Mouse (Mus musculus): ENCODE data around the gene Serpinb2. TPM values are rescaled to one million over a fixed set of nuclear protein-coding genes. Genes with fewer than 3 reads are reported as not detected.

Gene Serpinb2
- total and polyA plus RNA-seq, 3 experiments, result not detected

GRCm38 (mm10) chr1:107583958-107584376 lies 72.7 kb downstream of the Serpinb2 start:
- H3K9ac ChIP-seq (ENCODE audit: control insufficient read depth, low read depth, low read length, poor library complexity, severe bottlenecking), result no peak overlapping the region
- no peak overlapping the region for H3K27ac ChIP-seq (ENCODE audit: control insufficient read depth, low read depth, low read length)
- H3K36me3 ChIP-seq (ENCODE audit: control insufficient read depth in 1 of 2, insufficient read depth in 2 of 2, low read length in 2 of 2), result no peaks in the 10 kb centered on the region
- H3K27me3 ChIP-seq (ENCODE audit: control insufficient read depth in 1 of 2, insufficient read depth in 2 of 2, low read length in 2 of 2), result no peaks in the 10 kb centered on the region
- H3K9me3 ChIP-seq (replicated peaks; ENCODE audit: insufficient read depth, low read length), result no peaks in the 10 kb centered on the region
- no peaks in the 10 kb centered on the region for H3K79me2 ChIP-seq (ENCODE audit: control insufficient read depth, insufficient read depth, low read length, poor library complexity)
- TF ChIP-seq CHD1 (IDR thresholded peaks at IDR 0.05; ENCODE audit: low read depth, low read length) (no peak), JUND (IDR thresholded peaks at IDR 0.05; ENCODE audit: low read depth, low read length) (no peak), ELF1 (IDR thresholded peaks at IDR 0.05; ENCODE audit: low read depth, low read length) (no peak), ETS1 (IDR thresholded peaks at IDR 0.05; ENCODE audit: low read depth, low read length) (peak; percentile 25; the same call in 1 of the 2 replicates)
- no peak overlapping the region for H3K4me3 ChIP-seq (ENCODE audit: control insufficient read depth in 1 of 2, insufficient read depth in 1 of 2, low read depth in 2 of 2, low read length in 2 of 2)
- H3K4me1 ChIP-seq (ENCODE audit: control insufficient read depth in 1 of 2, insufficient read depth in 2 of 2, low read length in 2 of 2), result no peaks in the 10 kb centered on the region
- DNase-seq (ENCODE audit: low read depth, low spot score), result peak; percentile 40

GRCm38 (mm10) chr1:107584932-107585331 lies 73.7 kb downstream of the Serpinb2 start:
- no peak overlapping the region for H3K9ac ChIP-seq (ENCODE audit: control insufficient read depth, low read depth, low read length, poor library complexity, severe bottlenecking)
- no peak overlapping the region for H3K4me3 ChIP-seq (ENCODE audit: control insufficient read depth in 1 of 2, insufficient read depth in 1 of 2, low read depth in 2 of 2, low read length in 2 of 2)
- H3K79me2 ChIP-seq (ENCODE audit: control insufficient read depth, insufficient read depth, low read length, poor library complexity), result no peaks in the 10 kb centered on the region
- H3K9me3 ChIP-seq (replicated peaks; ENCODE audit: insufficient read depth, low read length), result no peaks in the 10 kb centered on the region
- H3K27ac ChIP-seq (ENCODE audit: control insufficient read depth, low read depth, low read length), result no peak overlapping the region
- H3K4me1 ChIP-seq (ENCODE audit: control insufficient read depth in 1 of 2, insufficient read depth in 2 of 2, low read length in 2 of 2), result no peaks in the 10 kb centered on the region
- DNase-seq (ENCODE audit: low read depth, low spot score), result no peak
- no peaks in the 10 kb centered on the region for H3K36me3 ChIP-seq (ENCODE audit: control insufficient read depth in 1 of 2, insufficient read depth in 2 of 2, low read length in 2 of 2)
- H3K27me3 ChIP-seq (ENCODE audit: control insufficient read depth in 1 of 2, insufficient read depth in 2 of 2, low read length in 2 of 2), result no peaks in the 10 kb centered on the region
- TF ChIP-seq JUND (IDR thresholded peaks at IDR 0.05; ENCODE audit: low read depth, low read length) (no peak), E2F4 (IDR thresholded peaks at IDR 0.05; ENCODE audit: borderline replicate concordance, low read depth, low read length) (no peak), TAL1 (IDR thresholded peaks at IDR 0.05; ENCODE audit: low read length) (no peak), SMC3 (IDR thresholded peaks at IDR 0.05; ENCODE audit: low read depth, low read length) (no peak), CTCF (IDR thresholded peaks at IDR 0.05 in 2 of 3, conservative IDR thresholded peaks at IDR 0.05 in 1 of 3; ENCODE audit: control insufficient read depth in 1 of 3, insufficient read depth in 1 of 3, low read depth in 2 of 3, low read length in 3 of 3, poor library complexity in 1 of 3, severe bottlenecking in 1 of 3) (no peak), SIN3A (IDR thresholded peaks at IDR 0.05; ENCODE audit: low read length) (no peak), USF1 (IDR thresholded peaks at IDR 0.05; ENCODE audit: low read depth, low read length) (no peak), NELFE (IDR thresholded peaks at IDR 0.05; ENCODE audit: low read depth, low read length) (no peak), KAT2A (conservative IDR thresholded peaks at IDR 0.05; ENCODE audit: low read depth, low read length) (no peak), POLR2AphosphoS2 (IDR thresholded peaks at IDR 0.05; ENCODE audit: low read length) (no peak), MYC (IDR thresholded peaks at IDR 0.05; ENCODE audit: low read depth, low read length) (no peak), ZC3H11A (IDR thresholded peaks at IDR 0.05; ENCODE audit: low read depth, low read length) (no peak), MXI1 (IDR thresholded peaks at IDR 0.05; ENCODE audit: low read depth, low read length) (no peak), CHD1 (IDR thresholded peaks at IDR 0.05; ENCODE audit: low read depth, low read length) (no peak), RAD21 (IDR thresholded peaks at IDR 0.05; ENCODE audit: low read depth, low read length) (no peak), HCFC1 (IDR thresholded peaks at IDR 0.05; ENCODE audit: low read depth, low read length) (no peak), CHD2 (IDR thresholded peaks at IDR 0.05; ENCODE audit: low read length) (no peak), TCF12 (IDR thresholded peaks at IDR 0.05; ENCODE audit: low read depth, low read length) (no peak), POLR2AphosphoS5 (IDR thresholded peaks at IDR 0.05; ENCODE audit: borderline replicate concordance, low read depth, low read length) (no peak), MAZ (IDR thresholded peaks at IDR 0.05; ENCODE audit: low read depth, low read length) (no peak)

Other genes with a start within 250 kb of the Serpinb2 start
- not detected in 2 replicates for gene Serpinb3b, start 233.1 kb upstream of the Serpinb2 start, total RNA-seq (2012; rRNA removed)
- gene Serpinb3b, start 233.1 kb upstream of the Serpinb2 start, polyA plus RNA-seq (2012; ENCODE audit: insufficient read depth in 1 of 2, insufficient read length in 2 of 2, low read depth in 1 of 2, low replicate concordance in 2 of 2, missing spikeins in 1 of 2), result not detected
- not detected in 2 replicates for gene Serpinb3c, start 233.1 kb upstream of the Serpinb2 start, total RNA-seq (2012; rRNA removed)
- not detected for gene Serpinb3c, start 233.1 kb upstream of the Serpinb2 start, polyA plus RNA-seq (2012; ENCODE audit: insufficient read depth in 1 of 2, insufficient read length in 2 of 2, low read depth in 1 of 2, low replicate concordance in 2 of 2, missing spikeins in 1 of 2)
- gene Serpinb11, start 150.2 kb upstream of the Serpinb2 start, total RNA-seq (2012; rRNA removed), result not detected in 2 replicates
- gene Serpinb11, start 150.2 kb upstream of the Serpinb2 start, polyA plus RNA-seq (2012; ENCODE audit: insufficient read depth in 1 of 2, insufficient read length in 2 of 2, low read depth in 1 of 2, low replicate concordance in 2 of 2, missing spikeins in 1 of 2), result not detected
- not detected in 2 replicates for gene Serpinb7, start 111.8 kb upstream of the Serpinb2 start, total RNA-seq (2012; rRNA removed)
- gene Serpinb7, start 111.8 kb upstream of the Serpinb2 start, polyA plus RNA-seq (2012; ENCODE audit: insufficient read depth in 1 of 2, insufficient read length in 2 of 2, low read depth in 1 of 2, low replicate concordance in 2 of 2, missing spikeins in 1 of 2), result not detected
- gene Serpinb8, start 78.6 kb downstream of the Serpinb2 start, total RNA-seq (2012; rRNA removed), result not detected in 2 replicates
- gene Serpinb8, start 78.6 kb downstream of the Serpinb2 start, polyA plus RNA-seq (2012; ENCODE audit: insufficient read depth in 1 of 2, insufficient read length in 2 of 2, low read depth in 1 of 2, low replicate concordance in 2 of 2, missing spikeins in 1 of 2), result not detected